Comparison of ENCODE assay signal across 22 mouse cellular contexts in the genomic region with DNA sequence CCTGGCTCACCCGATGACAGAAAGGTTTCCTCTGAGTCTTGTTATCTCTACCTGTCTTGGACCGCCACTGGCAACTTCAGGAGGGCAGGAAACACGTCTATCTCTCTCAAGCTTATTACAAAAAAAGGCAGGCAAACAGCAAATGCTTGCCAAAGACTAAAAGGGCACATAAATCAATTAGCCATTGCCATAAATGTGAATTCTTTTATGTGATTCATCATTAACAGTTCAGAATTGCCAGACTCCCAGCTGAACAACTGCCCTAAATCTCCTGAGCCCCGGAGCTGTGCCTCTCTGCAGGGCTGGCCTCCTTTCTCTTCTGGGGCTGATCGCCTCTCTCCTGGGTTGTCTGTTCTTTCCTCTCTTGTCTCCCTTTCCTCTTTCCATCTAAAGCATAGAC.
DNase-seq lines count a peak whose midpoint lies in the region; ATAC-seq and TF ChIP-seq lines count a peak whose summit lies in the region.
"Had no signal": no experiment of that assay in that cellular context is flagged by ENCODE, and none has a peak within 500 bp of the region (broad histone marks: within the 10 kb centered on the region; RNA-seq: fewer than 3 reads in every experiment).

No protein-coding gene starts in this region.

- no peaks in the 10 kb centered on the region for H3K79me2 ChIP-seq in MEL (ENCODE audit: control insufficient read depth, insufficient read depth, low read length, poor library complexity)

- 15% methylated on average over 5 of the region's 5 CpGs for WGBS in heart, embryonic 10.5 days
- WGBS in heart, embryonic 11.5 days (ENCODE audit: insufficient replicate concordance): 16% methylated on average over 5 of the region's 5 CpGs
- WGBS in limb, embryonic 12.5 days: 27% methylated on average over 5 of the region's 5 CpGs
- WGBS in midbrain, embryonic 11.5 days: 85% methylated on average over 5 of the region's 5 CpGs

- no peak for ATAC-seq in heart, embryonic 11.5 days (replicated peaks; ENCODE audit: insufficient number of reproducible peaks, low FRiP score, low TSS enrichment)
- peak; percentile 34; the same call in 1 of the 2 replicates for ATAC-seq in common myeloid progenitor, adult 5-6 weeks (replicated peaks; ENCODE audit: low read depth, poor library complexity, severe bottlenecking)
- no peak for ATAC-seq in limb, embryonic 12.5 days (ENCODE audit: insufficient number of reproducible peaks, insufficient read depth, low FRiP score, low TSS enrichment, low read depth)
- no peak for ATAC-seq in midbrain, embryonic 11.5 days (ENCODE audit: low FRiP score)
- ATAC-seq: activated CD4-positive, CD25-positive, alpha-beta regulatory T cell, adult 4 months; forebrain, embryonic 13.5 days; hindbrain, embryonic 16.5 days; inflammation-experienced regulatory T-cells, adult 6 months; intestine, postnatal 0 days; Patski had no signal

- H3K9me3 ChIP-seq in heart, embryonic 10.5 days: no peaks in the 10 kb centered on the region
- no peaks in the 10 kb centered on the region for H3K9me3 ChIP-seq in heart, embryonic 11.5 days (replicated peaks; ENCODE audit: control insufficient read depth, low read length)
- no peaks in the 10 kb centered on the region for H3K9me3 ChIP-seq in MEL (replicated peaks; ENCODE audit: insufficient read depth, low read length)
- H3K9me3 ChIP-seq in limb, embryonic 12.5 days: no peaks in the 10 kb centered on the region
- no peaks in the 10 kb centered on the region for H3K9me3 ChIP-seq in midbrain, embryonic 11.5 days (ENCODE audit: control insufficient read depth, low read length)
- H3K9me3 ChIP-seq: embryonic facial prominence, embryonic 13.5 days; forebrain, embryonic 13.5 days; hindbrain, embryonic 12.5 days had no signal

- no peak for TF ChIP-seq RAD21 in MEL (IDR thresholded peaks at IDR 0.05; ENCODE audit: low read depth, low read length)

- no peak for TF ChIP-seq CTCF in MEL (IDR thresholded peaks at IDR 0.05 in 2 of 3, conservative IDR thresholded peaks at IDR 0.05 in 1 of 3; ENCODE audit: control insufficient read depth in 1 of 3, insufficient read depth in 1 of 3, low read depth in 2 of 3, low read length in 3 of 3, poor library complexity in 1 of 3, severe bottlenecking in 1 of 3)

- no peak overlapping the region for H3K4me3 ChIP-seq in heart, embryonic 10.5 days
- no peak overlapping the region for H3K4me3 ChIP-seq in heart, embryonic 11.5 days (ENCODE audit: low read depth, low read length)
- H3K4me3 ChIP-seq in MEL (ENCODE audit: control insufficient read depth in 1 of 2, insufficient read depth in 1 of 2, low read depth in 2 of 2, low read length in 2 of 2): no peak overlapping the region
- no peak overlapping the region for H3K4me3 ChIP-seq in limb, embryonic 12.5 days (replicated peaks)
- no peak overlapping the region for H3K4me3 ChIP-seq in midbrain, embryonic 11.5 days (ENCODE audit: low read depth, low read length)
- H3K4me3 ChIP-seq: embryonic facial prominence, embryonic 13.5 days; forebrain, embryonic 13.5 days; heart, adult 2 months; hindbrain, embryonic 12.5 days had no signal

- 0 out of 2 replicates have a peak overlapping the region, but pooled peaks have one; percentile 30 for H3K27ac ChIP-seq in heart, embryonic 10.5 days
- no peak overlapping the region for H3K27ac ChIP-seq in heart, embryonic 11.5 days (ENCODE audit: low read depth, low read length)
- no peak overlapping the region for H3K27ac ChIP-seq in MEL (ENCODE audit: control insufficient read depth, low read depth, low read length)
- peak overlapping the region; percentile 62 for H3K27ac ChIP-seq in limb, embryonic 12.5 days
- no peak overlapping the region for H3K27ac ChIP-seq in midbrain, embryonic 11.5 days (ENCODE audit: low read depth, low read length)
- H3K27ac ChIP-seq: embryonic facial prominence, embryonic 13.5 days; forebrain, embryonic 13.5 days; heart, adult 2 months; hindbrain, embryonic 12.5 days had no signal

- TF ChIP-seq EP300 in MEL (IDR thresholded peaks at IDR 0.05; ENCODE audit: low read depth in 1 of 2, low read length in 2 of 2): no peak

- H3K9ac ChIP-seq in heart, embryonic 11.5 days (ENCODE audit: low read depth, low read length): no peak overlapping the region
- H3K9ac ChIP-seq in MEL (ENCODE audit: control insufficient read depth, low read depth, low read length, poor library complexity, severe bottlenecking): no peak overlapping the region
- H3K9ac ChIP-seq in limb, embryonic 12.5 days (replicated peaks): no peak overlapping the region
- H3K9ac ChIP-seq in midbrain, embryonic 11.5 days (ENCODE audit: low read length): no peak overlapping the region
- H3K9ac ChIP-seq: embryonic facial prominence, embryonic 13.5 days; forebrain, embryonic 13.5 days; hindbrain, embryonic 12.5 days had no signal

- TF ChIP-seq POLR2A in MEL (IDR thresholded peaks at IDR 0.05; ENCODE audit: control insufficient read depth in 1 of 2, insufficient read depth in 1 of 2, low read depth in 1 of 2, low read length in 2 of 2, poor library complexity in 1 of 2): no peak

- no peaks in the 10 kb centered on the region for H3K27me3 ChIP-seq in heart, embryonic 10.5 days (ENCODE audit: insufficient read depth, poor library complexity, severe bottlenecking)
- no peaks in the 10 kb centered on the region for H3K27me3 ChIP-seq in heart, embryonic 11.5 days (ENCODE audit: control insufficient read depth, insufficient read depth, low read length)
- no peaks in the 10 kb centered on the region for H3K27me3 ChIP-seq in MEL (ENCODE audit: control insufficient read depth in 1 of 2, insufficient read depth in 2 of 2, low read length in 2 of 2)
- 0 out of 2 replicates have a peak, but pooled peaks cover 3% of the 10 kb centered on the region for H3K27me3 ChIP-seq in limb, embryonic 12.5 days
- no peaks in the 10 kb centered on the region for H3K27me3 ChIP-seq in midbrain, embryonic 11.5 days (ENCODE audit: control insufficient read depth, insufficient read depth, low read length)
- H3K27me3 ChIP-seq: embryonic facial prominence, embryonic 13.5 days; hindbrain, embryonic 12.5 days; Patski had no signal

- peaks cover 29% of the 10 kb centered on the region for H3K4me1 ChIP-seq in heart, embryonic 10.5 days
- H3K4me1 ChIP-seq in heart, embryonic 11.5 days (ENCODE audit: control insufficient read depth, insufficient read depth, low read length): peaks cover 12% of the 10 kb centered on the region; the same call in 1 of the 2 replicates
- H3K4me1 ChIP-seq in MEL (ENCODE audit: control insufficient read depth in 1 of 2, insufficient read depth in 2 of 2, low read length in 2 of 2): peaks cover 0 to 3% of the 10 kb centered on the region in 2 experiments; a peak in 1 of 4 replicates
- H3K4me1 ChIP-seq in limb, embryonic 12.5 days (replicated peaks): peaks cover 23% of the 10 kb centered on the region
- H3K4me1 ChIP-seq in midbrain, embryonic 11.5 days (ENCODE audit: control insufficient read depth, insufficient read depth, low read length): peaks cover 4% of the 10 kb centered on the region; the same call in 1 of the 2 replicates

- H3K4me2 ChIP-seq in heart, embryonic 11.5 days: no peak overlapping the region
- H3K4me2 ChIP-seq in limb, embryonic 12.5 days: 0 out of 2 replicates have a peak overlapping the region, but pooled peaks have one; percentile 10
- H3K4me2 ChIP-seq in midbrain, embryonic 11.5 days: no peak overlapping the region
- H3K4me2 ChIP-seq: embryonic facial prominence, embryonic 13.5 days; forebrain, embryonic 13.5 days; hindbrain, embryonic 12.5 days had no signal

- no peak for DNase-seq in heart, embryonic 10.5 days (ENCODE audit: low spot score)
- peak; percentile 17 for DNase-seq in MEL (ENCODE audit: low read depth, low spot score)
- DNase-seq in left cerebral cortex, adult 9 months (ENCODE audit: low spot score in 2 of 2): no peak
- DNase-seq in midbrain, embryonic 11.5 days (ENCODE audit: low spot score, missing footprints): no peak
- DNase-seq in left cerebral cortex, adult 18-20 months (ENCODE audit: low spot score in 2 of 2): no peak
- DNase-seq: cerebellum, adult 2 months; cerebellum, postnatal 10 days; gastrocnemius, postnatal 10 days; heart, adult 2 months; heart, postnatal 10 days; heart, postnatal 4 days had no signal

- H3K36me3 ChIP-seq in heart, embryonic 10.5 days: no peaks in the 10 kb centered on the region
- no peaks in the 10 kb centered on the region for H3K36me3 ChIP-seq in heart, embryonic 11.5 days (ENCODE audit: control insufficient read depth, insufficient read depth, low read length)
- H3K36me3 ChIP-seq in MEL (ENCODE audit: control insufficient read depth in 1 of 2, insufficient read depth in 2 of 2, low read length in 2 of 2): no peaks in the 10 kb centered on the region
- H3K36me3 ChIP-seq in limb, embryonic 12.5 days: no peaks in the 10 kb centered on the region
- no peaks in the 10 kb centered on the region for H3K36me3 ChIP-seq in midbrain, embryonic 11.5 days (ENCODE audit: control insufficient read depth, insufficient read depth, low read length)
- H3K36me3 ChIP-seq: embryonic facial prominence, embryonic 13.5 days; hindbrain, embryonic 12.5 days had no signal

TF ChIP-seq in MEL, 35 proteins besides CTCF, POLR2A, EP300 and RAD21 (continues in another document):
- TF ChIP-seq ELF1 (IDR thresholded peaks at IDR 0.05; ENCODE audit: low read depth, low read length) (no peak), MYC (IDR thresholded peaks at IDR 0.05; ENCODE audit: low read depth, low read length) (no peak), MAX (IDR thresholded peaks at IDR 0.05; ENCODE audit: low read length) (no peak), MAZ (IDR thresholded peaks at IDR 0.05; ENCODE audit: low read depth, low read length) (no peak), SMC3 (IDR thresholded peaks at IDR 0.05; ENCODE audit: low read depth, low read length) (no peak), ETS1 (IDR thresholded peaks at IDR 0.05; ENCODE audit: low read depth, low read length) (no peak), TAL1 (IDR thresholded peaks at IDR 0.05; ENCODE audit: low read length) (no peak), MEF2A (IDR thresholded peaks at IDR 0.05; ENCODE audit: extremely low read depth, insufficient replicate concordance, low read depth, low read length, poor library complexity, severe bottlenecking) (no peak), HCFC1 (IDR thresholded peaks at IDR 0.05; ENCODE audit: low read depth, low read length) (no peak), MXI1 (IDR thresholded peaks at IDR 0.05; ENCODE audit: low read depth, low read length) (no peak), UBTF (IDR thresholded peaks at IDR 0.05; ENCODE audit: borderline replicate concordance, insufficient read depth, low read depth, low read length) (no peak), RCOR1 (IDR thresholded peaks at IDR 0.05; ENCODE audit: low read depth, low read length) (no peak), CHD1 (IDR thresholded peaks at IDR 0.05; ENCODE audit: low read depth, low read length) (no peak), ZMIZ1 (IDR thresholded peaks at IDR 0.05; ENCODE audit: low read depth, low read length) (no peak), ZNF384 (IDR thresholded peaks at IDR 0.05; ENCODE audit: low read depth, low read length) (no peak), BHLHE40 (IDR thresholded peaks at IDR 0.05; ENCODE audit: borderline replicate concordance, low read depth, low read length) (no peak), KAT2A (conservative IDR thresholded peaks at IDR 0.05; ENCODE audit: low read depth, low read length) (no peak)

Comparison
In these comparisons a context has a peak if more than half of its experiments do, and no peak if none do; other contexts are left out.
1. H3K27ac ChIP-seq: peak in heart, embryonic 10.5 days (single experiment) and limb, embryonic 12.5 days (single experiment); none in heart, embryonic 11.5 days (single experiment), MEL (single experiment) and midbrain, embryonic 11.5 days (single experiment).